Mouse (Mus musculus): Measurements from ENCODE around the gene Slc38a11. TPM values are rescaled to one million over a fixed set of nuclear protein-coding genes. Genes with fewer than 3 reads are reported as not detected.

Slc38a11 gene
- 12.4 and 30.8 TPM in 2 replicates for polyA plus RNA-seq (2015; fragmentation: Nextera tagmentation; extraction: Ambion mirVana)

DNA sequence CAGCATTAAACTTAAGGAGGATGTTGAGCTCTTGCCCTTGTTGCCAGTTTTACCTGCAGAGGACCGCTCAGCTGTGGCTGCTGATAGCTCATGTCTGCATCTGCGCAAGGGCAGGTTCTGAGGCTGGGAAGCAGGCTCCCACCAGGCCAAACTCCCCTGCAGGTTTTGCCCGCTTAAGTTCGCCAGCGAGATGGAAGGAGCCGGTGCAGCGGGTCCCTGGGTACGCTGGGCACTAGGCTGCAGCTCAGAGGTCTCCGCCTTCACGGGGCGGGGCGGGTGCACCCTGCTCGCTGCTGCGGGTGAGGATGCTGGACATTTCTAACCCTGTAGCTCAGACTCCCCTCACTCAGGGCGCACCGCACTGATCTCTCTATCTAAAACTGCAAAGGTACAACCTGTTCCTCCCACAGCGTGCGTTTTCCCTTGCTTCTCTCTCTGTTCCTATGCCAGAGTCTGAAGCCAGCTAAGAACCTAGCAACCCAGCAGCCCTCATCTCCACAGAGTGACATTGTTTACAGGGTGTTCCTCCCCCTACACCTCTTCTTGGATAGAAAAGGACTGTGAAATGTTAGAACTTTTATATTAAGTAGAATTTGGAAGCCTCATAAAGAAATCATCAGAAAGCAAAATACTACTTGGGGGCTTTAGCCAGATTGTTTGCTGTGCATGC lies at the start of gene Slc38a11:
Gene Slc38a11 (minus strand): TSS at position 207 of the 670 bp plus-strand sequence.

Small RNA genes lying within 50 kb of the gene (microRNA-seq; reads per million reads assigned to microRNA genes)
- gene Mir6337 (ENCODE audit: borderline replicate concordance, insufficient number of aligned reads): not detected

Other genes with a start within 250 kb of the Slc38a11 start
- 24.7 and 65.8 TPM in 2 replicates for gene Cobll1, start 124.6 kb downstream of the Slc38a11 start, polyA plus RNA-seq (2015; fragmentation: Nextera tagmentation; extraction: Ambion mirVana)
- gene Scn3a, start 203.6 kb upstream of the Slc38a11 start, polyA plus RNA-seq (2015; fragmentation: Nextera tagmentation; extraction: Ambion mirVana): 5.2 and 11.5 TPM in 2 replicates

Measured in adrenal gland, postnatal 0 days (tissue).